28 mouse cellular contexts compared by ENCODE assay signal in genomic region chr17:51415746-51416145, GRCm38 (mm10).
A peak's percentile ranks its signal among the peaks of the same experiment; 100 is the strongest.
DNase-seq lines count a peak whose midpoint lies in the region; ATAC-seq and TF ChIP-seq lines count a peak whose summit lies in the region.
"Had no signal": no experiment of that assay in that cellular context is flagged by ENCODE, and none has a peak within 500 bp of the region (broad histone marks: within the 10 kb centered on the region; RNA-seq: fewer than 3 reads in every experiment).

No protein-coding gene starts in this region.

- no peak overlapping the region for H3K4me3 ChIP-seq in lung, embryonic 16.5 days (ENCODE audit: low read length)
- no peak overlapping the region for H3K4me3 ChIP-seq in lung, postnatal 0 days (ENCODE audit: low read depth, low read length)
- H3K4me3 ChIP-seq: embryonic facial prominence, embryonic 13.5 days; forebrain, embryonic 10.5 days; forebrain, embryonic 15.5 days; kidney, embryonic 15.5 days; limb, embryonic 13.5 days; liver, embryonic 13.5 days; lung, embryonic 15.5 days; megakaryocyte, embryonic 14.5 days; midbrain, embryonic 12.5 days; myocyte; neural tube, embryonic 12.5 days had no signal

- no peak overlapping the region for H3K27ac ChIP-seq in lung, embryonic 16.5 days (ENCODE audit: low read length)
- no peak overlapping the region for H3K27ac ChIP-seq in lung, postnatal 0 days (ENCODE audit: low read length)
- H3K27ac ChIP-seq: embryonic facial prominence, embryonic 13.5 days; forebrain, embryonic 10.5 days; forebrain, embryonic 15.5 days; kidney, embryonic 15.5 days; limb, embryonic 13.5 days; liver, embryonic 13.5 days; lung, embryonic 15.5 days; midbrain, embryonic 12.5 days; neural tube, embryonic 12.5 days had no signal

- TF ChIP-seq EP300 in lung, postnatal 0 days (IDR thresholded peaks at IDR 0.05), result no peak

- peak; percentile 59 to 62 for DNase-seq in cerebellum, postnatal 10 days
- no peak for DNase-seq in cerebellum, adult 11-12 months
- DNase-seq in heart, postnatal 14 days, result peak; percentile 11 to 14
- DNase-seq in heart, adult 9 months (ENCODE audit: low spot score in 2 of 2), result no peak
- no peak for DNase-seq in lung, postnatal 0 days (ENCODE audit: low spot score)
- DNase-seq: adrenal gland, postnatal 36 days; cerebellum, adult 9-10 months; kidney, adult 18-20 months; kidney, postnatal 25 days; liver, embryonic 13.5 days; right cerebral cortex, adult 18-20 months; spleen, adult 18-20 months; thymus, adult 2 months; thymus, postnatal 36 days had no signal

- H3K36me3 ChIP-seq in lung, embryonic 16.5 days (ENCODE audit: control insufficient read depth, insufficient read depth, low read length), result no peaks in the 10 kb centered on the region
- H3K36me3 ChIP-seq in lung, postnatal 0 days (ENCODE audit: insufficient read depth, low read length), result no peaks in the 10 kb centered on the region
- H3K36me3 ChIP-seq: embryonic facial prominence, embryonic 13.5 days; forebrain, embryonic 10.5 days; forebrain, embryonic 15.5 days; kidney, embryonic 15.5 days; limb, embryonic 13.5 days; liver, embryonic 13.5 days; lung, embryonic 15.5 days; midbrain, embryonic 12.5 days; neural tube, embryonic 12.5 days had no signal

- H3K9ac ChIP-seq in lung, embryonic 16.5 days (ENCODE audit: low read length), result no peak overlapping the region
- no peak overlapping the region for H3K9ac ChIP-seq in lung, postnatal 0 days (replicated peaks; ENCODE audit: low read depth)
- H3K9ac ChIP-seq: embryonic facial prominence, embryonic 13.5 days; forebrain, embryonic 15.5 days; kidney, embryonic 15.5 days; limb, embryonic 13.5 days; liver, embryonic 13.5 days; lung, embryonic 15.5 days; midbrain, embryonic 12.5 days; neural tube, embryonic 12.5 days had no signal

- peak; percentile 15; the same call in 1 of the 2 replicates for ATAC-seq in lung, embryonic 16.5 days (ENCODE audit: low read depth)
- ATAC-seq in lung, postnatal 0 days, result no peak
- ATAC-seq: forebrain, embryonic 15.5 days; hindbrain, embryonic 16.5 days; Patski had no signal

- no peaks in the 10 kb centered on the region for H3K9me3 ChIP-seq in lung, embryonic 16.5 days (ENCODE audit: control insufficient read depth, low read length)
- H3K9me3 ChIP-seq in lung, postnatal 0 days (ENCODE audit: low read length), result no peaks in the 10 kb centered on the region
- H3K9me3 ChIP-seq: embryonic facial prominence, embryonic 13.5 days; forebrain, embryonic 10.5 days; forebrain, embryonic 15.5 days; kidney, embryonic 15.5 days; limb, embryonic 13.5 days; liver, embryonic 13.5 days; lung, embryonic 15.5 days; midbrain, embryonic 12.5 days; neural tube, embryonic 12.5 days had no signal

- H3K27me3 ChIP-seq in lung, embryonic 16.5 days (ENCODE audit: control insufficient read depth, insufficient read depth, low read depth, low read length), result no peaks in the 10 kb centered on the region
- no peaks in the 10 kb centered on the region for H3K27me3 ChIP-seq in lung, postnatal 0 days (replicated peaks; ENCODE audit: insufficient read depth, low read length)
- H3K27me3 ChIP-seq: embryonic facial prominence, embryonic 13.5 days; forebrain, embryonic 15.5 days; kidney, embryonic 15.5 days; limb, embryonic 13.5 days; liver, embryonic 13.5 days; lung, embryonic 15.5 days; megakaryocyte, embryonic 14.5 days; midbrain, embryonic 12.5 days; neural tube, embryonic 12.5 days had no signal

- no peaks in the 10 kb centered on the region for H3K4me1 ChIP-seq in lung, embryonic 16.5 days (replicated peaks; ENCODE audit: control insufficient read depth, insufficient read depth, low read length)
- H3K4me1 ChIP-seq in lung, postnatal 0 days (ENCODE audit: insufficient read depth, low read depth, low read length), result no peaks in the 10 kb centered on the region
- H3K4me1 ChIP-seq: embryonic facial prominence, embryonic 13.5 days; forebrain, embryonic 10.5 days; forebrain, embryonic 15.5 days; kidney, embryonic 15.5 days; limb, embryonic 13.5 days; liver, embryonic 13.5 days; lung, embryonic 15.5 days; midbrain, embryonic 12.5 days; neural tube, embryonic 12.5 days had no signal

- H3K4me2 ChIP-seq in lung, embryonic 16.5 days (ENCODE audit: low read depth, low read length), result no peak overlapping the region
- no peak overlapping the region for H3K4me2 ChIP-seq in lung, postnatal 0 days (replicated peaks; ENCODE audit: low read depth, low read length)
- H3K4me2 ChIP-seq: embryonic facial prominence, embryonic 13.5 days; forebrain, embryonic 15.5 days; heart, embryonic 11.5 days; kidney, embryonic 15.5 days; limb, embryonic 13.5 days; liver, embryonic 13.5 days; lung, embryonic 15.5 days; midbrain, embryonic 12.5 days; neural tube, embryonic 12.5 days had no signal

- TF ChIP-seq CTCF in lung, postnatal 0 days (IDR thresholded peaks at IDR 0.05), result no peak

- WGBS in lung, embryonic 16.5 days, result 61% methylated on average over 6 of the region's 6 CpGs
- 73% methylated on average over 6 of the region's 6 CpGs for WGBS in lung, postnatal 0 days

- intact Hi-C loops in heart, postnatal 14 days (cut with DNase I), result no loop called here

Comparison
In these comparisons a context has a peak if more than half of its experiments do, and no peak if none do; other contexts are left out.
1. DNase-seq: peak in cerebellum, postnatal 10 days (2 of 2) and heart, postnatal 14 days (2 of 2); none in cerebellum, adult 11-12 months (single experiment), heart, adult 9 months (0 of 2) and lung, postnatal 0 days (single experiment).